Mouse (Mus musculus) embryonic facial prominence, embryonic 10.5 days (tissue): ENCODE data around the gene Nuak2. TPM values are rescaled to one million over a fixed set of nuclear protein-coding genes. Genes with fewer than 3 reads are reported as not detected.

Experiments
- DNase-seq: peaks from one replicate; pipeline ENCODE4 v3.0.0-alpha.2; 2017; ENCODE audit warnings: low spot score
- H3K27ac ChIP-seq: fragments of 300-500 bp; sonication (generic); replicated peaks from 2 replicates; pipeline ENCODE4 v1.5.1; 2016; ENCODE audit warnings: mild to moderate bottlenecking
- H3K27me3 ChIP-seq: fragments of 300-500 bp; sonication (generic); replicated peaks from 2 replicates; pipeline ENCODE4 v1.6.1; 2016; ENCODE audit warnings: low read depth, mild to moderate bottlenecking; ENCODE audit not compliant: poor library complexity, severe bottlenecking
- H3K36me3 ChIP-seq: fragments of 300-500 bp; sonication (generic); replicated peaks from 2 replicates; pipeline ENCODE4 v1.6.1; 2016; ENCODE audit warnings: mild to moderate bottlenecking, moderate library complexity
- H3K4me1 ChIP-seq: fragments of 300-500 bp; sonication (generic); 2 replicates; pipeline ENCODE4 v1.6.1; 2016
- H3K4me3 ChIP-seq: fragments of 300-500 bp; sonication (generic); 2 replicates; pipeline ENCODE4 v1.5.1; 2016; ENCODE audit warnings: mild to moderate bottlenecking, moderate library complexity
- H3K9me3 ChIP-seq: fragments of 300-500 bp; sonication (generic); 2 replicates; pipeline ENCODE4 v1.6.1; 2016; ENCODE audit warnings: mild to moderate bottlenecking
- WGBS: fragments of 180-500 bp; shearing (Covaris S2); methylation state at CpG from one replicate; pipeline ENCODE4 v1.1.7; 2016; 5-methylcytosine and 5-hydroxymethylcytosine counted together
- polyA plus RNA-seq: library from polyadenylated mRNA; unstranded; fragments of >200 nt; fragmentation: Nextera tagmentation; extraction: Ambion mirVana; gene quantifications from 2 replicates; pipeline ENCODE4 v1.2.1, GENCODE M21; 2016

Nuak2 gene
- polyA plus RNA-seq, 1 experiment from 2014 or later, result 12.6 TPM

DNA sequence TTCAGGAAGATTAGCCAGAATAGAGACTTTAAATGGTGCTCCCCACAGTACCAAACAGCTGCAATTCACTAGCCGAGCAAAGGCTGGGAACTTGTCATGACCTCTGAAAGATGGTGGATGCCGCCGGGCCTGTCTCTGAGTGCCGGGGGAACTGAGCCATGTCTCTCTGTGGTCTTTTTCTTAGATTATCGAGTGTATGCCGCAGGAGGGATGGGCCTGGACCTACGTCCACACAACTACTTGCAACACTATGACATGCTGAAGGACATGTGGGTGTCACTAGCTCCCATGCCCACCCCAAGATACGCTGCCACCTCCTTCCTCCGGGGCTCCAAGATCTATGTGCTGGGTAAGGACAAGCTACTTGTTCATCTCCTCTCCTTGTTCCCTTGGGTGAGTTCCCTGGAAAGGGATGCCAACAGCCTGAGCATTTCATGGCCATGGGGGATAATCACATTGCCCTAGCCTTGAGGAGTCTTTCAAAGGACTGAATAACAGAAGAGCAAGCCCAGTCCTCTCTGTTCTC, 13.5 kb upstream of the Nuak2 start:
- Histone ChIP-seq H3K27ac (no peak overlapping the region), H3K4me3 (no peak overlapping the region), H3K4me1 (peaks cover 43% of the 10 kb centered on the region), H3K36me3 (no peaks in the 10 kb centered on the region), H3K9me3 (no peaks in the 10 kb centered on the region), H3K27me3 (peaks cover 72% of the 10 kb centered on the region)
- 86% methylated on average over 9 of the region's 9 CpGs for WGBS
- DNase-seq, result no peak

DNA sequence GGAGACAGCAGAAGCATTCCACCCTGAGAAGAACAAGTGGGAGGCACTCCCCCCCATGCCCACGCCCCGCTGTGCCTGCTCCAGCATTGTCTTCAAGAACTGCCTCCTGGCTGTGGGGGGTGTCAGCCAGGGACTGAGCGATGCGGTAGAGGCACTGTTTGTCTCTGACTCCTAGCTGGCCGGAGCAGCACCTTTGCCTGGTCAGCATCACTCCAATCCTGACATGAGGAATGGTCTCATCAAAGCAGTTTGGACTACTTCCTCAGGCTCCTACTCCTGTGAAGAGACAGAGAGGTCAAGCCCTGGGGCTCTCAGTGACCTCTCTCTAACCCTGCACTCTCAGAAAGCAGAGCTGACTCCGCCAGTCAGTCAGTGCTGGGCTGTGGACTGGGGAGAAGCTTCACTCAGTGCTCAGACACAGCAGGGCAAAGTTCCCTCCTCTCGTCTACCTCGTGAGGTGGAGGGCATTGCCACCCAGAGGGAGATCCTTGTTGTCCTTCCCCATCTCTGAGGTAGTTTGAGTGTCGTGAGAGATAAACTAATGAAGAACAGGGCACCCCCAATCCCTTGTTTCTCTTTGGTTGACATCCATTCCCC, 11.2 kb upstream of the Nuak2 start:
- 20% methylated on average over 9 of the region's 9 CpGs for WGBS
- no peak for DNase-seq
- peaks cover 30% of the 10 kb centered on the region for H3K4me1 ChIP-seq
- no peaks in the 10 kb centered on the region for H3K9me3 ChIP-seq
- H3K4me3 ChIP-seq, result no peak overlapping the region
- peaks cover 60% of the 10 kb centered on the region for H3K27me3 ChIP-seq
- H3K27ac ChIP-seq, result no peak overlapping the region
- no peaks in the 10 kb centered on the region for H3K36me3 ChIP-seq

DNA sequence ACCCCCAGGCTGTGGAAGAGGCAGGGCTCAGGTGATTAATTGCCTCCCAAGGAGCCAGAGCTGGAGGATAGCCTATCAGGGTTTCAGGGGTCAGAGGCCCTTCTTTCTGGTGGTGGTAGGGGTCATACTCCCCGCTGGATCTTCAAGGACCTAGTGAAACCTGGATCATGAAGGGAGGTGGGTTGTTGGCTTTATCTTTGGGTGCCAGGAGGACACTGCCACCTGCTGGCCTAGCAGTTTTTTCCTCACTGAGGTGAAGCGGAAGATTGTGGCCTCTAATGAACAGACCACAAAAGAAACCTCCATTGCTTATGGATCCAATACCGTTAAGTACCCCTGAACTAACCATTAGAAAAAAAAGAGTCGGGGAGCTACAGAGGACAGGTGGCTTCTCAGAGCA, 9.8 kb upstream of the Nuak2 start:
- H3K4me3 ChIP-seq, result no peak overlapping the region
- no peak overlapping the region for H3K27ac ChIP-seq
- peaks cover 28% of the 10 kb centered on the region for H3K4me1 ChIP-seq
- peaks cover 46% of the 10 kb centered on the region for H3K27me3 ChIP-seq
- no peaks in the 10 kb centered on the region for H3K9me3 ChIP-seq
- H3K36me3 ChIP-seq, result no peaks in the 10 kb centered on the region
- WGBS, result 40% methylated on average over 4 of the region's 4 CpGs
- DNase-seq, result peak; percentile 30

DNA sequence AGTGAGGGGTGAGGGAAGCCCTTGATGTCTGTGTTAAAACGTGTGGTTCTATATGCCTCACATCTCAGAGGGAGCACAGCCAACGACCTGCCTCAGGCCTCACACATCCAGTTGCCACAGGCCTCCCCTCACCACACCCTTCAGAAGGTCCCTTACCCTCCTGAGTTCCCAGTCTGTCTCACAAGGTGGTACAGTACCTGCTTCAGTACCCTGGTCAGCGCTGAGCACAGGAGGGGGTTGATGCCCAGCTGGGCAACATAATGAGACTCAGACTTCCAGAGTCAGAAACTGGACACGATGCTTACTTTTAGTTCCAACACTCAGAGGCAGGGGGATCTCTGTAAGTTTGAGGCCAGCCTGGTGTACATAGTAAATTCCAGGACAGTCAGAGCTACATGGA, 9.1 kb upstream of the Nuak2 start:
- DNase-seq, result peak; percentile 61
- WGBS, result 15% methylated on average over 4 of the region's 4 CpGs
- Histone ChIP-seq H3K4me1 (peaks cover 29% of the 10 kb centered on the region), H3K4me3 (no peak overlapping the region), H3K27me3 (peaks cover 42% of the 10 kb centered on the region), H3K27ac (no peak overlapping the region; the same call in 1 of the 2 replicates), H3K9me3 (no peaks in the 10 kb centered on the region), H3K36me3 (no peaks in the 10 kb centered on the region)

GRCm38 (mm10) chr1:132307962-132308361, 8.0 kb upstream of the Nuak2 start:
- 85% methylated on average over 6 of the region's 6 CpGs for WGBS
- Histone ChIP-seq H3K4me1 (peaks cover 32% of the 10 kb centered on the region), H3K27me3 (peaks cover 34% of the 10 kb centered on the region), H3K36me3 (no peaks in the 10 kb centered on the region), H3K9me3 (no peaks in the 10 kb centered on the region), H3K27ac (no peak overlapping the region), H3K4me3 (no peak overlapping the region)
- no peak for DNase-seq

DNA sequence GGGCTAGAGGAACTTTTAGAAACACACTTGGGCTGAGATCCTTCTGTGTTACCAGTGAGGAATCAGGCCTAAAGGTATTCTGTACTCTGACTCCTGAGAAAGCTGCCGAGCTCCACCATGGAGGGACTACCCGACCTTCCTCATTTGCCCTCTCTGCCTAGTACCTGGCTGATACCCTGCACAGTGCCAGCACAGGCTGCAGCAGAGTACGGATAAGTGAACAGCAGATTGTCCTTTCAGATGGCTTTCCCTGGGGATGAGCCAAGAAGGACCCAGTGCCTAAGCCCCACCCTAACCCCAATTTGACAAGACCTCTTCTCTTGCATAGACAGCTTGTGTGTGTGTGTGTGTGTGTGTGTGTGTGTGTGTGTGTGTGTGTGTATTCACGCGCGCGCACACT, 7.3 kb upstream of the Nuak2 start:
- WGBS, result 83% methylated on average over 7 of the region's 7 CpGs
- H3K4me3 ChIP-seq, result no peak overlapping the region
- DNase-seq, result no peak
- H3K27ac ChIP-seq, result no peak overlapping the region
- H3K36me3 ChIP-seq, result no peaks in the 10 kb centered on the region
- no peaks in the 10 kb centered on the region for H3K9me3 ChIP-seq
- peaks cover 31% of the 10 kb centered on the region for H3K4me1 ChIP-seq
- peaks cover 29% of the 10 kb centered on the region for H3K27me3 ChIP-seq

- peaks cover 17% of the 10 kb centered on the region for H3K4me1 ChIP-seq
- no peaks in the 10 kb centered on the region for H3K9me3 ChIP-seq
These were observed 5.2 kb upstream of the Nuak2 start for GRCm38 (mm10) chr1:132310754-132311153.

GRCm38 (mm10) chr1:132311174-132311859, 4.6 kb upstream of the Nuak2 start:
- Histone ChIP-seq H3K4me1 (peaks cover 23% of the 10 kb centered on the region), H3K27me3 (peaks cover 46% of the 10 kb centered on the region), H3K27ac (no peak overlapping the region), H3K36me3 (no peaks in the 10 kb centered on the region), H3K4me3 (no peak overlapping the region), H3K9me3 (no peaks in the 10 kb centered on the region)
- 79% methylated on average over 10 of the region's 10 CpGs for WGBS
- no peak for DNase-seq

More at GRCm38 (mm10) chr1:132310754-132311153, 5.2 kb upstream of the Nuak2 start:
- Histone ChIP-seq H3K27me3 (peaks cover 41% of the 10 kb centered on the region), H3K4me3 (no peak overlapping the region), H3K36me3 (no peaks in the 10 kb centered on the region), H3K27ac (no peak overlapping the region)
- 65% methylated on average over 7 of the region's 7 CpGs for WGBS
- no peak for DNase-seq

DNA sequence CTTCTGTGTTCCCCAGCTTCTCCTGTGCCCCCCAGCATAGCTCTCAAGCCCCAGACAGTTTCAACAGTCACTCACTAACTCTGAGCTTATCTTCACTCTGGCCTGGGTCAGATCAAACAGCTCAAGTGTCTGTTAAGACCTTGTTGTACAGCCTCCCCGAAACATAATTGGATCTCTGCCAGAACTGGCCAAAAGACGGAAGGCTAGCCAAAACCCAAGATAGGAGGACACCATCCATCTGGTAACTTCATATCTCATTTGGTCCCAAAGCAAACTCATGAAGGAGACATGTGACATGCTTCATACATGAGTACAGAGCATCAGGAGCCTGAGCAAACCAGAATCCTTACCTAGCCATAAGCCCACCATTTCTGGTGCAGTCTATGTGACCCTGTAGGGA, 3.9 kb upstream of the Nuak2 start:
- Histone ChIP-seq H3K27ac (no peak overlapping the region), H3K4me1 (peaks cover 26% of the 10 kb centered on the region), H3K9me3 (no peaks in the 10 kb centered on the region), H3K27me3 (peaks cover 54% of the 10 kb centered on the region), H3K36me3 (no peaks in the 10 kb centered on the region), H3K4me3 (no peak overlapping the region)
- 81% methylated on average over 2 of the region's 2 CpGs for WGBS
- no peak for DNase-seq

DNA sequence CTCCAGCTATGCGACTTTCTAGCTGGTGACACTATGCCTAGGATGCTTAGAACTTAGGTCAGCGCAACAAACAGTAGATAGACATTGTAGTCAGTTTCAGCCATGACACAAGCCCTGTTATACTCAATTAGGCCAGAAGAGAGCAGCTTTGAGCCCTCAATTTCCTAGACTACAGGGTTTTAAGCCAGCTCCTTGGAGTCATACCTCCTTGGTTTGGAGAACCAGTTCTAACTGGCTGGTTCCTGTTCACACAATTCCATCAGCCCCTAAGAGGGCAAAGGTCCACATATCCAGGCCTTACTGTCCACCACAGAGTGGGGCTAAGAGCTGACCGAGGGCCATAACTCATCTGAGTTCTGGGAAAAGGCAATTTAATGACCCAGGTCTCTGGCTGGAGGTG, 3.2 kb upstream of the Nuak2 start:
- H3K4me1 ChIP-seq, result peaks cover 27% of the 10 kb centered on the region
- WGBS, result 63% methylated on average over 3 of the region's 3 CpGs
- no peaks in the 10 kb centered on the region for H3K9me3 ChIP-seq
- peak; percentile 42 for DNase-seq
- peak overlapping the region; percentile 65; the same call in 1 of the 2 replicates for H3K27ac ChIP-seq
- no peak overlapping the region for H3K4me3 ChIP-seq
- no peaks in the 10 kb centered on the region for H3K36me3 ChIP-seq
- peaks cover 55% of the 10 kb centered on the region for H3K27me3 ChIP-seq

- Histone ChIP-seq H3K27ac (peak overlapping the region; percentile 85), H3K4me1 (peaks cover 58% of the 10 kb centered on the region), H3K4me3 (peak overlapping the region; percentile 72), H3K9me3 (no peaks in the 10 kb centered on the region), H3K27me3 (peaks cover 56% of the 10 kb centered on the region), H3K36me3 (peaks cover 10% of the 10 kb centered on the region)
- WGBS, result 33% methylated on average over 7 of the region's 7 CpGs
- DNase-seq, result no peak
These were observed 684 bp downstream of the Nuak2 start for GRCm38 (mm10) chr1:132316625-132316994.

DNA sequence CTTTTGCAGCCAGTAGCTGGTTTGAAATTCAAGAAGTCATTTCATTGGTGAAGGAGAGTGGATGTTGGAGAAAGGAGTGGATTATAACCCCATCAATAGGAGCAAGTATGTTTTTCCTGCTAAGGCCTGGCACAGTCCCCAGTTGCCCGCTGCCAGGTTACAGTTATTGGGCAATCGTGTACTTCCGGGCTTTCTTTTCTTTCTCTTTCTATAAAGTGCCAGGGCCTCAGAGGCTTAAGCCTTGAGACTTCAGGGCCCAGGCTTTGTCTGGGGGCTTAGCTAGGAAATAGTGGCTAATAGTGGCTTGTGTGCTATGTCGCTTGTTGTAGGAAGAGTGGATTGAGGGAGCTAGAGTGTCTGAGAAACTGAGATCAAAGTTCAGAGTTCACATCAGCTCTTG, 1.5 kb downstream of the Nuak2 start:
- H3K27me3 ChIP-seq, result peaks cover 53% of the 10 kb centered on the region
- H3K9me3 ChIP-seq, result no peaks in the 10 kb centered on the region
- peaks cover 10% of the 10 kb centered on the region for H3K36me3 ChIP-seq
- DNase-seq, result no peak
- peak overlapping the region; percentile 72 for H3K4me3 ChIP-seq
- peaks cover 66% of the 10 kb centered on the region for H3K4me1 ChIP-seq
- peak overlapping the region; percentile 85 for H3K27ac ChIP-seq
- WGBS, result 63% methylated on average over 4 of the region's 4 CpGs
